Mouse (Mus musculus): ENCODE measurements around the gene Galnt9.

- no peak for TF ChIP-seq CTCF (IDR thresholded peaks at IDR 0.05; ENCODE audit: low read depth)
- no peak for TF ChIP-seq EP300 (IDR thresholded peaks at IDR 0.05; ENCODE audit: low read depth)
These were observed 43.3 kb downstream of the Galnt9 start for GRCm38 (mm10) chr5:110587467-110587866.
